Mouse (Mus musculus): Measurements from ENCODE around the gene Inha.

Gene Inha

DNA sequence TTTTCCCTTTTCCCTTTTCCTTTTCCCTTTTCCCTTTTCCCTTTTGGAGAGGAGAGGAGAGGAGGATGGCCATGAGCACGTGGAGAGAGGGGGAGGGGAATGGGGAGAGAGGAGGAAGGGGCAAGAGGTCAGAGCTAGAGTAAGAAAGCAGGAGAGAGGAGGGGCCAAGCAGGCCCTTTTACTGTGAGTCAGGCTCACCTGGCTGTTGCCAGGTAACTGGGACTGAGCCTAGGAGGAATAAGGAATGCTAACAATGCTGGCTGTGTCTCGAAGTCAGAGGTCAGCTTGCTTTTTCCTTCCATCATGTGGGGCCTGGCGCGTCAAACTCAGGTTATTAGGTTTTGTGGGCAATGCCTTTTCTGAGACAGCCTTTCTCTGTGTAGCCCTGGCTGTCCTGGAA lies 11.1 kb downstream of the Inha start:
- no peak for DNase-seq (ENCODE audit: low read depth in 2 of 2, low spot score in 2 of 2)

DNA sequence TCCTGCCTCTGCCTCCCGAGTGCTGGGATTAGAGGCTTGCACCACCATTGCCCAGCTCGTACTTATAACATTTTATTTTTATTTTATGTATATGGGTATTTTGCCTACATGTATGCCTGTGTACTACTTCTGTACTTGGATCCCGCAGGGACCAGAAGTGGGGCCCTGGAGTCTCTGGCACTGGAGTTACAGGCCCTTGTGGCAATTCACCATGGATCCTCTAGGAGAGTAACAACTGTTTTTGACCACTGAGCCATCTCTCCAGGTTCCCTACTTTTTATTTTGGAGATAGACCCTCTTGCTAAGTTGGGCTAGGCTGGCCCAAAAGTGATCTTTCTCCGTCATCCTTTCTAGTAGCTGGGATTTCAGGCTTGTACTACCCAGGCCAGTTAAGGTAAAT lies 11.6 kb downstream of the Inha start:
- DNase-seq (ENCODE audit: low read depth in 2 of 2, low spot score in 2 of 2): no peak

DNA sequence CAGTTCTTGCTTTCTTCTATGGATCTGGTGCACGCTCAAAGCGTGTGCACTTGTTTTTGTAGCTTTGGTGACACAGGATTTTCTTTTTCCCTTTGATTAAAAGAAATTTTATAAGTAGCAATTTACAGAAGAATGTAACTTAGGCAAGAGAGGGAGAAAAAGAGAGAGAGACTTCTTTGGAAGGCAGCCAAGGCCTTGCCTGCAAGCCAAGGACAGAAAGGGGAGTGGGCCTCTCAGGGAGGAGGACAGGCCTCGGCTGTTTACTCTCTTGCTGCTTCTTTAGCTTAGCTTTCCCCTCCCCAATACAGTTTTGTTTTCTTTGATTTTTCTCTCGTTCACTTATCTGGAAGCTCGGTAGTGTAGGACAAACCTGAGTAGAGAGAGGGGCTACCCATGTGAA lies 12.7 kb downstream of the Inha start:
- DNase-seq (ENCODE audit: low read depth in 2 of 2, low spot score in 2 of 2): no peak

DNA sequence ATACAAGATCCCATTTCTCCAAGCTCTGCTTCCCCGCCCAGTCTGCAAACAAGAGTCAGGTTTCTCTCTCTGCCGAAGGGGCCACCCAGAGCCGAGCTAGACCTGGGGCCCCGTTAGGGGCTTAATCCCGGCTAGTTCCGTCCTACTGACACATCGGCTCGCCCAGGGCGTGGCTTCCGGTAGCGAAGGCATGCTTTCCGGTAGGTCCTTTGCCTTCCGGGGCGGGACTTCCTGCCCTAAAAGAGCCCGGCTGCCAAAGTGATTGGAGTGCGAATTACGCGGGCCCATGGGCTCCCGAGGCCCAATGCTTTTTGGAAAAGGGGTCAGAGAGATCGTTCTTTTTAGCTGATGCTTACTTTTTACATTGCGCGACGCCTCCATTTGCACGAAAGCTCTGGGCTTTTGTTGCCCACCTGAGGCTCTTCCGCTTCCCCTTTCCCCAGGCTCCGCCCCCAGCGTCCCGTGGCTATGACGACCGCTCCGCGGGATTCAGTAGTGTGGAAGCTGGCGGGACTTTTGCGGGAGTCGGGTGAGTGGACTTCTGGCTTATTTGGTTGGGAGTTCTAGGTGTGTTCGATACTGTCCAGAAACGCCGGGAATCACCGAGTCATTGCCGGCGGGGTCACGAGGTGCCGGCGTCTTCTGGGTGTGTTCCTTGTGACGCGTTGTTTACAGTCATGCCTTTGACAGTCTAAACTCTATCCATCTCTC lies 14.6 kb downstream of the Inha start, which contains the start of gene Stk11ip:
Gene Stk11ip (plus strand): TSS at position 209 of the 711 bp plus-strand sequence.
- peak; percentile 83 to 87 for DNase-seq (ENCODE audit: low read depth in 2 of 2, low spot score in 2 of 2)

DNA sequence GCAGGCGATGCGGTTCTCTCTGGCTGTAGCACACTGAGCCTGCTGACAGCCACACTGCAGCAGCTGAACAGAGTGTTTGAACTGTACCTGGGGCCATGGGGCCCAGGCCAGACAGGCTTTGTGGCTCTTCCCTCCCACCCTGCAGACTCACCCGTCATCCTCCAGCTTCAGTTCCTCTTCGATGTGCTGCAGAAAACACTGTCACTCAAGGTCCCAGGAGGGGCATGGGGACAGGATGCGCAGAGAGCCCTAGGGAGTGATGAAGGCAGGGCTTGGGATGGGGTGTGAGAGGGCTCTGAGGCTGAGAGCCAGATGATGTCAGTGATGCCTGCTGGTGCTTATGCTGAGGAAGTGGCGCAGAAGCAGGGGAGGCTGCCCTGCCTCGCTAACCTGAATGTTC lies 17.8 kb downstream of the Inha start:
- no peak for DNase-seq (ENCODE audit: low read depth in 2 of 2, low spot score in 2 of 2)

DNA sequence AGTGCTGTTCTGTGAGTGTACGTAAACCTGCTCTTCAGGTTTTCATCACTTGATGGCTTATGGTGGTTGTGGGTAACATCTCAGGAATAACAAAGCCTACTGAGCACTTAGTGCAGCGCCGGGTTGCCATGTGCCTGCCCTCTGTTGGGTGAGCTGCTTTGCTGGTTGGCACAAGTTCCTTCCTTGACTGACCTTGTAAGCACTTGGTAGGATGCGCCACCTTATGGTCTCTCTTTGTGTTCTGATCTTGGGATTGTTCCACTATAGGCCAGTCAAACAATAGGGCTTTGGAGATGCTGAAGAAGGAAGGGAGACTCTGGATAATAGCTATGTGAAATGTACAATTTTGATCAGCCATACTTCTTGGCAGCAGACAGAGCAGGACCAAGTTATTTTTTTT lies 23.7 kb downstream of the Inha start:
- no peak for DNase-seq (ENCODE audit: low read depth in 2 of 2, low spot score in 2 of 2)

DNA sequence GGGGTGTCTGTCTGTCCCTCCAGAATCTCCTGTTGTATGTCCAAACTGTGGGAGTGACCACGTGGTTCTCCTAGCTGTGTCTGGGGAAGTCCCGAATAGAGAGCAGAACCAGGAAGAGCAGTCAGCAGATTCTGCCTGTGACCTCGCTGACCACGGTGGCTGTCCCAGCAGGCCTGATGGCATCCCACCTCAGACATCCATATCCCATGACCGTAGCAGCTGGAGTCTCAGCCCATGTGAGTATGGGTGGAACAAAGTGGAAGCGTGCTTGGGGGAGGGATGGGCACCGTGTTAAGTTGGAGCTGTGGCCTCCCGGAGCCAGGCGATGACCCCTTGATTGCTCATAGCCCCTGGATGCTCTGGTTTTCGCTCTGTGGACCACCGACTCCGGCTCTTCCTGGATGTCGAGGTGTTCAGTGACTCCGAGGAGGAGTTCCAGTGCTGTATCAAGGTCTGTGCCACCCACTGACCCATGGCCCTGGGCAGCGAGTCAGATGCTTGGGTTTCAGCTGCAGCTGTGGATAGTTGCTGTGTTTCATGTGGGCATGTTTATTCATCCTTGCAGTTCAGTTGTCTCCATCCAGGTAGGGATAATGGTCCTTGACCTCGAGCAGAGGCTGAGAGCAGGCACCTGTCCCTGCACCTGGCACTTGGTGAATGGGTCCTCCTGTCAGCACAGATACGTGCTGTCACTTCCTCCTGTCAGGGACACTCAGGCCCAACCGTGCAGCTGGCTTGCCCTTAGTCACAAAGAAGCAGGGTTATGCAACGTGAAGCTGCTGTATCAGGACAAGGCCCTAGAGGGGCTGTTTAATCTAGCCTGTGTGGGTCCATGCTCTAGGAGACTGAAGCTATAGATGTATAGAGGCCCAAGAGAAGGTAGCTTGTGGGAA lies 25.6 kb downstream of the Inha start:
- DNase-seq (ENCODE audit: low read depth in 2 of 2, low spot score in 2 of 2): no peak

DNA sequence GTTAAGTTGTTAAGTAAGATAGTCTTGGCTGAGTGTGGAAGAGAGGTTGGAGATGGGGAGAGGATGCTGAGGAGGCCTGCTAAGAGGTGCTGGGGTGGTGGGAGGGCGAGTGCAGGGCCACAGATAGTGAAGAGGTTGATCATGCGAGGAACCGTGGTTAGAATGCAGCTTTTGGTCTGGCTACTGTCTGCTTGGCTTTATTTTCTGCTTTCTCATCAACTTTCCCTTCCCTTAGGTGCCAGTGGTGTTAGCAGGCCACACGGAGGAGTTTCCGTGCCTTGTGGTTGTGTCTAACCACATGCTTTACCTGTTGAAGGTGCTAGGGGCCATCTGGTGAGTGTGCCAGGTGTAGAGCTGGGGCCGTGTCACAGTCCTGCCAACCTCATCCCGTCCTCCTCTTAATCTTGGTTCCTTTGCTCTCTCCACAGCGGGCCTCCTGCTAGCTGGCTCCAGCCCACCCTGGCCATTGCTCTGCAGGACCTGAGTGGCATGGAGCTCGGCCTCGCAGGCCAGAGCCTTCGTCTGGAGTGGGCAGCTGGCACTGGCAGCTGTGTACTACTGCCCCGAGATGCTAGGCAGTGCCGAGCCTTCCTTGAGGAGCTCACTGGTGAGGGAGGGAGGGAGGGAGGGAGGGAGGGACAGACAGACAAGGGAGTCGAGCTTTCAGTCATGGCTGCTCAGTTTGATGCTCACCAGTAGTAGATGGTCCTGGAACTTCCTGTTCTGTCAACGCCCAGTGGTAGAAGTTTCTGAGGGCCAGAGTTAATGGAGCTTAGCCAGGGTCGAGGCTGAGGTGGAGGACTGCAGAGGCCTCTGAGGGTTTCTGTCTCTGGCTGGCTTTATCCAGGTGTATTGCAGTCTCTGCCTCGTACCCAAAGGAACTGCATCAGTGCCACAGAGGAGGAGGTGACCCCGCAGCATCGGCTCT lies 26.7 kb downstream of the Inha start:
- no peak for DNase-seq (ENCODE audit: low read depth in 2 of 2, low spot score in 2 of 2)

DNA sequence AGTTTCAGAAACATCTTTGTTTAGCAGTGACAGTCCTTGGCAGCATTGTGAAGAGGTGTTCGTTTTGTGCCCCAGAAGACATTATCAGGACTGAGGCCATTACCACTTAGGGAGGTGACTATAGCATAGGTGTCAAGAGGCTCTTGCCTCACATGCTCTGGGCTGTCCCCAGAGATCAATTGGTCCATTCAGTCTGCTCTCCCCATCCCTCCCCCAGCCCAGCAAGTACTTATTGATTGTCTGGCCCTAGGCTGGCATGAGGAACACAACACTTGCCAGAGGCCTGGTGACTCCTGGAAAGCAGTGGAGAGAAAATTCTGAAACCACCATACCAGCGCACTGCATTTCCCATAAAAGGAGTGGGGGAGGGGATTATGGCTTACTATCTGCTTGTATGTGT lies 30.7 kb downstream of the Inha start:
- no peak for DNase-seq (ENCODE audit: low read depth in 2 of 2, low spot score in 2 of 2)

DNA sequence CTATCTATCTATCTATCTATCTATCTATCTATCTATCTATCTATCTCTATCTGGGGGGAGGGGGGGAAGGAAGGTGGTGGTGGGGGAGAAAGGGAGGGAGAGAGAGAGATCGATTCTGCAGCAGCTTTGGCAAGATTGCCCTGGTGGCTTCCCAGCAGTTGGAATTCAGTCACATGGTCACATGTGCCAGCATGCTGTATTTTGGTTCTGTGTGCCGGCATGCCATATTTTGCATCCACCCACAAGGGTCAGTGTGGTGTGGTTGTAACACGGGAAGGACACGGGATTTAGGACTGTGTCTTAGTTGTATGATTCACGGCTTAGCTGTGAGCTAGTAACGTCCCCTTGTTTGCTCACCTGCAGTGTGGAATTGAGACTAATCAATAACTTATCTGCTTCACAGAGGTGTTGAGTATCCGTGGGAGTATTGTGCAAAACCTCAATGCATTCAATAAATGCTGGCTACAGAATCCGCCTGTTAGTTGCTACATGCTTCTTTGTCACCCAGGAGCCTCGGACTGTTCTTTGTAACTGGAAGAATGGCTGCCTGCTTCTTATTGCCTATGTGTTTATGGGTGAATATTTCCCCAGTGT lies 31.8 kb downstream of the Inha start:
- DNase-seq (ENCODE audit: low read depth in 2 of 2, low spot score in 2 of 2): no peak

DNA sequence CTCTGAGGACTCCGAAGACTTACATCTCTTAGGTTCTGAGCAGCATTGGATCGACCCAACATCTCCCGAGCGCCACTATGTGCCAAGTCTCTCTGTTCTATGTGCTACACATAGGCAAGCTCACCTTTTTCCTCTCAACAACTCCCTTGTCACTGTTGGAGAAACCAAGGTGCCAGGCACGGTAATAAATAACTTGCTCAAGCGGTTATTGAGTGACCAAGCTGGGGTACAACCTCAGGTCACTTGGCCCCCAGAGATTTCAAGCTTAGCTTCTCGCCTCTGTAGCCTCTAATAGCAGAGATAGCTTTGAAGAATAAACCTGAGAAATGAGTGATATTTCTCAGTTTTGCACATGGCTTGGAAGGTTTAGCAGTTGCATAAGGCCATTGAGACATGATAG lies 34.6 kb downstream of the Inha start:
- DNase-seq (ENCODE audit: low read depth in 2 of 2, low spot score in 2 of 2): no peak

DNA sequence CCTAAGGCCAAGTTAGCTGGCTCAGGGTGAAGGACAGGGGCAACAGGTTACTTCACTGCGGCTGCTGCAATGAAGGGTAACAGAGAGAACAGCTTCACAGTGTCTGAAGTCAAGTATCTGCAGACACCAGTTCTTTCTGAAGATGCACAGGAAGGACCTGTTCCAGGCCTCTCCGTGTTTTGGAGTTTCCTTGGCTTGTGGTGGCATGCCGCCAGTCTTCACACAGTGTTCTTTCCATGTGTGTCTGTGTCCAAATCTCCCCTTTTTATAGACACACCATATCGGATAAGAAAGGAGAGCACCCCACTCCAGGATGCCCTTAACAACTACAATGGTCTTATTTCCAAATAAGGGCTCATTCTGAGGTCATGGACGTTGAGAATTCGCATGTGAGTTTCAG lies 37.5 kb downstream of the Inha start:
- no peak for DNase-seq (ENCODE audit: low read depth in 2 of 2, low spot score in 2 of 2)

DNA sequence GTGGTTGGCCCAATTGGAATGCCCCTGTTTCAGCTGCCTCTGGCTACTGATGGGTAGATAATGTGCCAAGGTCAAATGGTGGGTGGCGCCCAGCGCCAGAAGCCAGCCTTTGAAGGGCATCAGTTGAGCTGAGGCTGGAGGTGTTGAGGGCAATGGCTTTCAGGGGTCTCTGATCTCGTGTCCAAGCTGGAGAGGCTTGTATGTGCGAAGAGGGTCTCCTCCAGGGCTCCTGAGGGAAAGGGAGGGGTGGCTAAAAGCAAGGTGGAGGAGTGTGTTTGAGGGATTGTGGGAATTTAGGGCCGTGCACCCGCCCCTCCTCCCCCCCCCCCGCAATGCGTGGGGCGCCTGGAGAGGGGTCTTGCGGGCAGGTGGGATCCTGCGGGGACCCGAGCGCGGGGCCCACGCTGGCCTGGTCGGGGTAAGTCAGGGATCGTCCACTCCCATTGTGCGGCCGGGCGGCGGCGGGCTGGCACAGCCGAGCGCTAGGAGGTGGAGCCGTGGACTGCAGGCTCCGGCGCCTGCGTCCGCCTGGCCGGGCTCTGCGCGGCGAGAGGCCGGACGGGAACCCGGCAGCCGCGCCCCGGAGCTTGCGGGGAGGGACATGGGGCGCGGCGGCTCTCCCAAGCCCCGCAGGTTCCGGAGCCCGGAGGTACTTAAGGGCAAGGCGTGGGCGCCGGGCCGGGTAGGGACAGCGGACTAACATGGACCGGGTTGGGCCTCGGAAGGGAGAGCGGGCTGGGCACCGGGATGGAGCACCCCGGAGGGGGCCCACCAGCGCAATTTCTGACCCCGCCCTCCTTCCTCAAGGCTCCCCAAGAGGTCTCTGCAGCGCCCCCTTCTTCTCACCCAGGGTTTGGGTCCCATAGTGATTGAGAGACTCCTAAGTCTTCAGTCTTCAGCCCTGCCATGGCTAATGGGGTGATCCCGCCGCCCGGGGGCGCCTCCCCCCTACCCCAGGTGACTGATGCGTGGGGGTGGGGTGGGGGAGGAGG lies 39.4 kb downstream of the Inha start, which contains the start of gene Slc4a3:
Gene Slc4a3 (plus strand): TSS at position 302 of the 992 bp plus-strand sequence.
- DNase-seq (ENCODE audit: low read depth in 2 of 2, low spot score in 2 of 2): no peak

DNA sequence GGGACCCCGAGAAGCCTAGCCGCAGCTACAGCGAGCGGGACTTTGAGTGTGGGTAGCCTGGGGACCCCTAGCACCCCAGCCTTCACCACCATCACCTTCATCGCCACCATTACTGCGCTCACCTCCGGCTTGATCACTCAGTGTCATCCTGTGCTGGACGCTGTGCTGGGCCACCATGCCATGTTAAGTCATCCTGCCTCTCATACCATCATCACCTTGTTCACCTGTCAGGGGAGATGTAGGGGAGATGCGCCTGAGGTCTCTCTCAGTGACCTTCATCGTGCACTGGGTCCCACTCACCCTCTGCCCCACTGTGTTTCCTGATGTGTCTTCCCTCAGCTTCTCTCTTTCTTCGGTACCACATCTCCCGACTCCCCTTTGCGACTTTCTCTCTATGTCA lies 40.5 kb downstream of the Inha start:
- no peak for DNase-seq (ENCODE audit: low read depth in 2 of 2, low spot score in 2 of 2)

DNA sequence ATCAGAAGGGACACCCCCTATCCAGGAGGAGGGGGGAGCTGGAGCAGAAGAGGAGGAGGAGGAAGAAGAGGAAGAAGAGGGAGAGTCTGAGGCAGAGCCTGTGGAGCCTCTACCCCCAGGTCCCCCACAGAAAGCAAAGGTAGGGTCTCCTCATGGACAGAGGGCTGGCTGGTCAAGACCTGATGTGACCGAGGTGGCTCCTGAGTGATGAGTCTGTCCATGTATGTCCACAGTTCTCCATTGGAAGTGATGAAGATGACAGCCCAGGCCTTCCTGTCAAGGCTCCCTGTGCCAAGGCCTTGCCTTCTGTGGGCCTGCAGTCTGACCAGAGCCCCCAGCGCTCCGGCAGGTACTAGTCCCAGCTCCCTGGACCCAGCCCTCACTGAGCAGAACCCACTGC lies 41.2 kb downstream of the Inha start:
- DNase-seq (ENCODE audit: low read depth in 2 of 2, low spot score in 2 of 2): no peak

DNA sequence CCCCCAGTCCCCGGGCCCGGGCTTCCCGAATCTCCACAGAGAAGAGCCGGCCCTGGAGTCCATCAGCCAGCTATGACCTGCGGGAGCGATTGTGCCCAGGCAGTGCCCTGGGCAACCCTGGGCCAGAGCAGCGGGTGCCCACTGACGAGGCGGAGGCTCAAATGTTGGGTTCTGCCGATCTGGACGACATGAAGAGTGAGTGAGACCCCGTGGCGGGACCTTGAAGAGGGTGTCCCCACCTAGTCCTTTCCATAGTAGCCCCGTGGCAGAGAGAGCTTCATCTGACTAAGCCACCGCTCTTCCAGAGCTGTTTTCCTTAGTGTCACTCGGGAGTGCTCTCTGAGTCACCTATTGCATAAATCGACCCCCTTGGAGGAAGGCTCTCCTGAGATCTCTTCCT lies 42.0 kb downstream of the Inha start:
- no peak for DNase-seq (ENCODE audit: low read depth in 2 of 2, low spot score in 2 of 2)

DNA sequence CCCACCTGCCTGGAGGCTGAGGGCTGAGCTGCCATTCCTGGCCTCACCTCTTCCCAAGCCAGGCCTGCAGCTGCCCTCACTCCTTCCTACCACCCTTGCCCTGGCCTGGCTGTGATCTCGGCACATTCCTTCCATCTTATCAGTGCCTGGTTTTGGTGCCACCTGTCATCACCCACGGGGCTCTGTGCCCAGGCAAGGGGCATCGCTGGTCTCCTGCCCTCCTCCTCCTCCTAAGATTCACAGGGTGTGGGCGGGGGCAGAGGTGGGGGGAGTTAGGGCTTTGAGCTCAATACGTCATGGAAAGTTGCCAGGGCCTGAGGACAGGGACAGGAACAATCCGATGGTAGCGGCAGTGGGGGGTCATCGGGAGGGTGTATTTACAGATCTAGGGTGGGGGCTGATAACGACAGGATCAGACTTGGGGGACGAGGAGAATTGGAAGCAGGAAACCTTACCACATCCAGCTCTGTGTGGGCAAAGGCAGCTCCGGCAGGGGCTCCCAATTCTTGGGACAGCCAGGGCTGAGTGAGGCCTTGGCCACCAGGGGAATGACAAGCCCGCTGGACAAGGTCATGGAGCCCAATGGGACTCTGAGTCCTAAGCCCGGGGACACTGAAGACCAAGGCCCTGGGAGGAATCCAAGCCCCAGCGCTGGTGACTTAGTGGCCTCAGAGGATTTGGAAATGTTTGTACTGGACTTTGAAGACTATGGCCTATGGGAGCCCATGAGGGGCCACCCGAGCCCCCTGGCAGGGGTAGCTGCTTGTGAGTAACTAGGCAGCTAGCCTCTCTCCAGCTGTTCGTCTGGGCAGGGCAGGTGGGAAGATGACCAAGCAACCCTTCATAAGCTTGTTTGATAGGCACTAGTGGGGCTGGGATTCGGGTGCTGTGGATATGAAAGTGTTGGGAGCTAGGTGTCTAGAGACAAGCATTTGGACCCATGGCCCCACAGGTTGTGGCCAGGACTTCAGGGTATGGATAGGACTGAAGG lies 42.7 kb downstream of the Inha start:
- DNase-seq (ENCODE audit: low read depth in 2 of 2, low spot score in 2 of 2): no peak

DNA sequence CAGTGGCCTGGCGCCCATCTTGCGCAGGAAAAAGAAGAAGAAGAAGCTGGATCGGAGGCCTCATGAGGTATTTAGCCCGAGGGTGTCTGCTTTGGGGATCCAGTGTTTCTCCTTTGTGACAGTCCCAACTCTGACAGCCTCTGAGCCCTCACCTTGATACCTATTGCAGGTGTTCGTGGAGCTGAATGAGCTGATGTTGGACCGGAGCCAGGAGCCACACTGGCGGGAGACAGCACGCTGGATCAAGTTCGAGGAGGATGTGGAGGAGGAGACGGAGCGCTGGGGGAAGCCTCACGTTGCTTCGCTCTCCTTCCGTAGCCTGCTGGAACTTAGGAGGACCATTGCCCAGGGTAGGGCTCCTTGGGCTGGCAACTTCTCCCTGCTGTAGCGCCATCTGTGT lies 43.7 kb downstream of the Inha start:
- no peak for DNase-seq (ENCODE audit: low read depth in 2 of 2, low spot score in 2 of 2)

DNA sequence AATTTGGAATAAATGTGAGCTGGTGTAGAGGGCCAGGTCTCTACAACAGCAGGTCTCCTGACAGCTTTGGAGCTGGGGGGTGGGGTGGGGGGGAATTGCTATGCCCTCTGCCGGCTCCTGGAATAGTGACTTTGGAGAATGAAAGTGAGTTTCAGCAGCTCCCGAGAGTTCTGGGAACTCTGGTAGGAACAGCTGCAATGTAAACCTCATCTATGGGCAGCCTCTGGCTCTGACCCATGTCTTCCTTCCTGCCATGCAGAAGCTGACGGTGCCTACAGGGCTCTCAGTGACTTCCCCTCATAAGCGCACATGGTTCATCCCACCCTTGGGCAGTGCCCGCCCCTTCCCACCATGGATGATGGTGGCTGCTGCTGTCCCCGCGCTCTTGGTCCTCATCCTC lies 48.8 kb downstream of the Inha start:
- DNase-seq (ENCODE audit: low read depth in 2 of 2, low spot score in 2 of 2): no peak

Measured in CD8-positive naive resting alpha-beta T cell, adult 2 months (primary cell).